ENCODE assay signal across 8 mouse cellular contexts in genomic region chr4:149854301-149854708, GRCm38 (mm10).
DNase-seq lines count a peak whose midpoint lies in the region; ATAC-seq and TF ChIP-seq lines count a peak whose summit lies in the region.

No protein-coding gene starts in this region.

- no peak overlapping the region for H3K9ac ChIP-seq in ES-Bruce4 (ENCODE audit: low read depth, poor library complexity, severe bottlenecking)
- H3K9ac ChIP-seq in midbrain, embryonic 14.5 days (replicated peaks; ENCODE audit: low read length) = peak overlapping the region; percentile 43

- no peak overlapping the region for H3K27ac ChIP-seq in ES-Bruce4 (ENCODE audit: insufficient read depth, low read length)
- H3K27ac ChIP-seq in cortical plate, adult 2 months (ENCODE audit: insufficient read depth, low read length) = no peak overlapping the region
- H3K27ac ChIP-seq in hindbrain, embryonic 10.5 days = peak overlapping the region; percentile 73
- peak overlapping the region; percentile 74 for H3K27ac ChIP-seq in midbrain, embryonic 14.5 days (replicated peaks; ENCODE audit: low read depth, low read length)

- intact Hi-C loops in left cerebral cortex, postnatal 14 days (cut with DNase I) = loop anchor here (5.0 kb wide), 1 partner anchor 98 kb away; no protein-coding TSS in a partner anchor

- TF ChIP-seq CTCF in ES-Bruce4 (IDR thresholded peaks at IDR 0.05; ENCODE audit: low read depth, low read length) = no peak
- TF ChIP-seq CTCF in cortical plate, adult 2 months (IDR thresholded peaks at IDR 0.05; ENCODE audit: extremely low read depth, insufficient read depth, low read length) = no peak

- no peaks in the 10 kb centered on the region for H3K9me3 ChIP-seq in ES-Bruce4 (replicated peaks; ENCODE audit: control insufficient read depth, insufficient read depth, low read length, poor library complexity, severe bottlenecking)
- no peaks in the 10 kb centered on the region for H3K9me3 ChIP-seq in hindbrain, embryonic 10.5 days
- H3K9me3 ChIP-seq in midbrain, embryonic 14.5 days (ENCODE audit: control insufficient read depth, low read length) = no peaks in the 10 kb centered on the region

- DNase-seq in adrenal gland, adult (ENCODE audit: inconsistent age in 2 of 2, low spot score in 1 of 2) = peak; percentile 71 to 79
- no peak for DNase-seq in adrenal gland, adult 18-20 months (ENCODE audit: low spot score in 2 of 2)
- DNase-seq in hindbrain, embryonic 10.5 days (ENCODE audit: low spot score) = peak; percentile 79
- peak; percentile 59 to 69 for DNase-seq in left cerebral cortex, postnatal 14 days (ENCODE audit: low spot score in 2 of 2)
- DNase-seq in midbrain, embryonic 14.5 days = peak; percentile 94
- peak; percentile 96 for DNase-seq in splenic B cell, adult 2 months (ENCODE audit: low read depth, low spot score)

- peak overlapping the region; percentile 28 for H3K4me3 ChIP-seq in ES-Bruce4 (ENCODE audit: low read depth, low read length)
- H3K4me3 ChIP-seq in cortical plate, adult 2 months (ENCODE audit: insufficient read depth, low read length) = peak overlapping the region; percentile 17
- peak overlapping the region; percentile 52 for H3K4me3 ChIP-seq in hindbrain, embryonic 10.5 days
- H3K4me3 ChIP-seq in midbrain, embryonic 14.5 days (replicated peaks; ENCODE audit: low read depth, low read length) = peak overlapping the region; percentile 27

- peak overlapping the region; percentile 60 for H3K4me2 ChIP-seq in midbrain, embryonic 14.5 days (ENCODE audit: low read length)

- WGBS in hindbrain, embryonic 10.5 days = 2% methylated on average over 21 of the region's 21 CpGs
- 2% methylated on average over 21 of the region's 21 CpGs for WGBS in midbrain, embryonic 14.5 days

- TF ChIP-seq POLR2A in ES-Bruce4 (IDR thresholded peaks at IDR 0.05; ENCODE audit: insufficient read depth, low read length) = no peak
- no peak for TF ChIP-seq POLR2A in cortical plate, adult 2 months (IDR thresholded peaks at IDR 0.05; ENCODE audit: extremely low read depth, insufficient read depth, low read length)

- ATAC-seq in midbrain, embryonic 14.5 days (ENCODE audit: low FRiP score, low TSS enrichment) = peak; percentile 89

- no peaks in the 10 kb centered on the region for H3K36me3 ChIP-seq in ES-Bruce4 (ENCODE audit: control insufficient read depth, insufficient read depth, low read length, poor library complexity, severe bottlenecking)
- no peaks in the 10 kb centered on the region for H3K36me3 ChIP-seq in hindbrain, embryonic 10.5 days
- H3K36me3 ChIP-seq in midbrain, embryonic 14.5 days (ENCODE audit: control insufficient read depth, insufficient read depth, low read length) = no peaks in the 10 kb centered on the region
- no peaks in the 10 kb centered on the region for H3K36me3 ChIP-seq in splenic B cell, adult 2 months (ENCODE audit: control insufficient read depth, insufficient read depth, low read length, poor library complexity, severe bottlenecking)

- TF ChIP-seq EP300 in ES-Bruce4 (IDR thresholded peaks at IDR 0.05; ENCODE audit: insufficient read depth, low read depth, low read length) = no peak

- H3K27me3 ChIP-seq in ES-Bruce4 (ENCODE audit: control insufficient read depth, insufficient read depth, low read length, poor library complexity, severe bottlenecking) = no peaks in the 10 kb centered on the region
- H3K27me3 ChIP-seq in hindbrain, embryonic 10.5 days (ENCODE audit: insufficient read depth, poor library complexity, severe bottlenecking) = 0 out of 2 replicates have a peak, but pooled peaks cover 7% of the 10 kb centered on the region
- no peaks in the 10 kb centered on the region for H3K27me3 ChIP-seq in midbrain, embryonic 14.5 days (ENCODE audit: control insufficient read depth, insufficient read depth, low read length)
- H3K27me3 ChIP-seq in splenic B cell, adult 2 months (ENCODE audit: control insufficient read depth, insufficient read depth, low read length, poor library complexity, severe bottlenecking) = no peaks in the 10 kb centered on the region

- no peaks in the 10 kb centered on the region for H3K4me1 ChIP-seq in ES-Bruce4 (ENCODE audit: control insufficient read depth, insufficient read depth, low read length)
- H3K4me1 ChIP-seq in cortical plate, adult 2 months (ENCODE audit: control insufficient read depth, insufficient read depth, low read length) = 0 out of 2 replicates have a peak, but pooled peaks cover 2% of the 10 kb centered on the region
- peaks cover 33% of the 10 kb centered on the region for H3K4me1 ChIP-seq in hindbrain, embryonic 10.5 days (replicated peaks)
- H3K4me1 ChIP-seq in midbrain, embryonic 14.5 days (ENCODE audit: control insufficient read depth, insufficient read depth, low read length) = peaks cover 18% of the 10 kb centered on the region

Comparison
In these comparisons a context has a peak if more than half of its experiments do, and no peak if none do; other contexts are left out.
1. DNase-seq: peak in adrenal gland, adult (2 of 2), hindbrain, embryonic 10.5 days (single experiment), left cerebral cortex, postnatal 14 days (2 of 2), midbrain, embryonic 14.5 days (single experiment) and splenic B cell, adult 2 months (single experiment); none in adrenal gland, adult 18-20 months (0 of 2).
2. H3K27ac ChIP-seq: peak in hindbrain, embryonic 10.5 days (single experiment) and midbrain, embryonic 14.5 days (single experiment); none in ES-Bruce4 (single experiment) and cortical plate, adult 2 months (single experiment).
3. Peak in every context shown above with its lines, with median percentiles within 50 percentile points of each other: H3K4me3 ChIP-seq.